ENCODE assay signal across 10 mouse cellular contexts in the genomic region with DNA sequence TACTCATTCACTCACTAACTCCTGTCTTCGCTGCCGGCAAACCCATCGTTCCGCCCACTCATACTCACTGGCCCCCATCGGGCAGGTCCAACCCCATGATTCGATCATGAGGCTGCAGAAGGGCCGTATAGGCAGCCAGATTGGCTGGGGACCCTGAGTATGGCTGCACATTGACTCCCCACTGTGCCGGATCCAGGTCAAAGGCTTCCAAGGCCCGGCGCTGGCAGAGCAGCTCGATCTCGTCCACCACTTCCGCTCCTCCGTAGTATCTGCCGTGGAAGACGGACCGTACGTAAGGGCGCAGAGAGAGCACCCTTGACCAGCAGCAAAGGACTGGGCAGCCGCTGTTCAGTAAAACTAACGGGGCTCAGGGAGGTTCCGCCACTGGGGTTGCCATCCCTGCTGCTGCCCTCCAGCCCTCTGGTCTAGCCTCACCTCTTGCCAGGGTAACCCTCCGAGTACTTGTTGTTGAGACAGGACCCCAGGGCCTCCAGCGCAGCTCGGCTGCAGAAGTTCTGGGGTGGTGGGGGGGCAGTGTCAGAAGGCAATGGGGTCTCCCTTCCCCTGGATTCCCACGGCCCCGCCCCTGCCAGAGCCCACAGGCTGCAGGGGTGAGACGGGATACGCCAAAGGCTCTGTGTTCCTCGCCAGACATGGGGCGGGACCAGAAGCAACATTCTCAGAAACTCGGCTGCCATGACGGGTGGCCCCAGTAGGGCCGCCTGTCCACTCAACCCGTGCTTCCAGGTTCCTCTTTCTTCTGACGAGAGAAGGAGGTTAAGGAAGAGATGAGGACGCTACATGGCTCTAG. TPM values are rescaled to one million over a fixed set of nuclear protein-coding genes. Genes with fewer than 3 reads are reported as not detected.
A peak's percentile ranks its signal among the peaks of the same experiment; 100 is the strongest.
DNase-seq lines count a peak whose midpoint lies in the region; ATAC-seq and TF ChIP-seq lines count a peak whose summit lies in the region.
"Had no signal": no experiment of that assay in that cellular context is flagged by ENCODE, and none has a peak within 500 bp of the region (broad histone marks: within the 10 kb centered on the region; RNA-seq: fewer than 3 reads in every experiment).

No protein-coding gene starts in this region.

- H3K36me3 ChIP-seq in hindbrain, embryonic 10.5 days, result peaks cover 41% of the 10 kb centered on the region
- peaks cover 11% of the 10 kb centered on the region; the same call in 1 of the 2 replicates for H3K36me3 ChIP-seq in hindbrain, embryonic 14.5 days (replicated peaks; ENCODE audit: control insufficient read depth, insufficient read depth)
- H3K36me3 ChIP-seq in neural tube, embryonic 13.5 days, result peaks cover 22% of the 10 kb centered on the region
- H3K36me3 ChIP-seq in neural tube, embryonic 15.5 days, result peaks cover 13% of the 10 kb centered on the region
- peaks cover 32% of the 10 kb centered on the region for H3K36me3 ChIP-seq in embryonic facial prominence, embryonic 12.5 days
- H3K36me3 ChIP-seq in liver, postnatal 0 days (replicated peaks; ENCODE audit: insufficient read depth, low read length), result peaks cover 33% of the 10 kb centered on the region

- H3K9ac ChIP-seq in hindbrain, embryonic 14.5 days, result no peak overlapping the region
- H3K9ac ChIP-seq in neural tube, embryonic 13.5 days, result peak overlapping the region; percentile 22; the same call in 1 of the 2 replicates
- H3K9ac ChIP-seq in neural tube, embryonic 15.5 days (replicated peaks), result no peak overlapping the region
- H3K9ac ChIP-seq in embryonic facial prominence, embryonic 12.5 days, result no peak overlapping the region
- H3K9ac ChIP-seq in liver, postnatal 0 days (replicated peaks), result peak overlapping the region; percentile 62; the same call in 1 of the 2 replicates

- peak overlapping the region; percentile 35; the same call in 1 of the 2 replicates for H3K27ac ChIP-seq in hindbrain, embryonic 10.5 days
- no peak overlapping the region for H3K27ac ChIP-seq in hindbrain, embryonic 14.5 days
- H3K27ac ChIP-seq in neural tube, embryonic 13.5 days (replicated peaks), result no peak overlapping the region
- H3K27ac ChIP-seq in neural tube, embryonic 15.5 days (replicated peaks), result no peak overlapping the region
- no peak overlapping the region for H3K27ac ChIP-seq in embryonic facial prominence, embryonic 12.5 days
- peak overlapping the region; percentile 80 for H3K27ac ChIP-seq in liver, postnatal 0 days (ENCODE audit: low read depth)
- H3K27ac ChIP-seq: embryonic facial prominence, embryonic 13.5 days had no signal

- 95% methylated on average over 37 of the region's 37 CpGs for WGBS in hindbrain, embryonic 10.5 days
- 90% methylated on average over 37 of the region's 37 CpGs for WGBS in hindbrain, embryonic 14.5 days
- WGBS in neural tube, embryonic 13.5 days, result 92% methylated on average over 36 of the region's 37 CpGs
- 95% methylated on average over 37 of the region's 37 CpGs for WGBS in neural tube, embryonic 15.5 days
- WGBS in embryonic facial prominence, embryonic 12.5 days, result 93% methylated on average over 37 of the region's 37 CpGs
- 90% methylated on average over 37 of the region's 37 CpGs for WGBS in liver, postnatal 0 days (ENCODE audit: insufficient replicate concordance)

- no peak for TF ChIP-seq EP300 in liver, postnatal 0 days (IDR thresholded peaks at IDR 0.05; ENCODE audit: low read depth)

- no peak for ATAC-seq in hindbrain, embryonic 14.5 days (ENCODE audit: low FRiP score)
- ATAC-seq in neural tube, embryonic 13.5 days (ENCODE audit: low read depth), result no peak
- no peak for ATAC-seq in neural tube, embryonic 15.5 days (ENCODE audit: low FRiP score)
- ATAC-seq in embryonic facial prominence, embryonic 12.5 days (ENCODE audit: insufficient number of reproducible peaks, insufficient read depth, low FRiP score, low TSS enrichment), result no peak
- ATAC-seq in liver, postnatal 0 days, result no peak

- peaks cover 77% of the 10 kb centered on the region for H3K4me1 ChIP-seq in hindbrain, embryonic 10.5 days (replicated peaks)
- H3K4me1 ChIP-seq in hindbrain, embryonic 14.5 days (replicated peaks; ENCODE audit: control insufficient read depth, insufficient read depth, low read length), result peaks cover 37% of the 10 kb centered on the region
- H3K4me1 ChIP-seq in neural tube, embryonic 13.5 days (replicated peaks), result peaks cover 61% of the 10 kb centered on the region
- peaks cover 56% of the 10 kb centered on the region for H3K4me1 ChIP-seq in neural tube, embryonic 15.5 days
- peaks cover 42% of the 10 kb centered on the region for H3K4me1 ChIP-seq in embryonic facial prominence, embryonic 12.5 days
- H3K4me1 ChIP-seq in liver, postnatal 0 days (ENCODE audit: insufficient read depth), result peaks cover 34% of the 10 kb centered on the region

- no peak for DNase-seq in hindbrain, embryonic 10.5 days (ENCODE audit: low spot score)
- no peak for DNase-seq in hindbrain, embryonic 14.5 days (ENCODE audit: low spot score)
- DNase-seq in liver, postnatal 0 days, result no peak
- DNase-seq in right cerebral cortex, adult 18-20 months, result no peak
- DNase-seq: adrenal gland, adult 8-10 months; gastrocnemius, postnatal 14 days had no signal

- H3K4me2 ChIP-seq in hindbrain, embryonic 14.5 days (replicated peaks), result no peak overlapping the region
- peak overlapping the region; percentile 73; the same call in 1 of the 2 replicates for H3K4me2 ChIP-seq in neural tube, embryonic 13.5 days
- H3K4me2 ChIP-seq in neural tube, embryonic 15.5 days, result no peak overlapping the region
- peak overlapping the region; percentile 76; the same call in 1 of the 2 replicates for H3K4me2 ChIP-seq in embryonic facial prominence, embryonic 12.5 days (replicated peaks)
- peak overlapping the region; percentile 79 for H3K4me2 ChIP-seq in liver, postnatal 0 days (ENCODE audit: low read depth, low read length)

- 0 out of 2 replicates have a peak, but pooled peaks cover 5% of the 10 kb centered on the region for H3K9me3 ChIP-seq in hindbrain, embryonic 10.5 days
- H3K9me3 ChIP-seq in hindbrain, embryonic 14.5 days (ENCODE audit: control insufficient read depth, low read length), result no peaks in the 10 kb centered on the region
- no peaks in the 10 kb centered on the region for H3K9me3 ChIP-seq in neural tube, embryonic 13.5 days
- no peaks in the 10 kb centered on the region for H3K9me3 ChIP-seq in neural tube, embryonic 15.5 days (replicated peaks)
- H3K9me3 ChIP-seq in embryonic facial prominence, embryonic 12.5 days, result no peaks in the 10 kb centered on the region
- no peaks in the 10 kb centered on the region for H3K9me3 ChIP-seq in liver, postnatal 0 days (ENCODE audit: low read length)
- H3K9me3 ChIP-seq: embryonic facial prominence, embryonic 13.5 days had no signal

- H3K4me3 ChIP-seq in hindbrain, embryonic 10.5 days, result peak overlapping the region; percentile 67; the same call in 1 of the 2 replicates
- no peak overlapping the region for H3K4me3 ChIP-seq in hindbrain, embryonic 14.5 days (replicated peaks; ENCODE audit: low read length)
- H3K4me3 ChIP-seq in neural tube, embryonic 13.5 days, result no peak overlapping the region
- H3K4me3 ChIP-seq in neural tube, embryonic 15.5 days (replicated peaks), result no peak overlapping the region
- H3K4me3 ChIP-seq in embryonic facial prominence, embryonic 12.5 days, result no peak overlapping the region
- H3K4me3 ChIP-seq in liver, postnatal 0 days (ENCODE audit: low read depth, low read length), result peak overlapping the region; percentile 60

- no peak for TF ChIP-seq CTCF in liver, postnatal 0 days (IDR thresholded peaks at IDR 0.05; ENCODE audit: low read depth)

- H3K27me3 ChIP-seq in hindbrain, embryonic 10.5 days (ENCODE audit: insufficient read depth, poor library complexity, severe bottlenecking), result peaks cover 83% of the 10 kb centered on the region
- H3K27me3 ChIP-seq in hindbrain, embryonic 14.5 days (ENCODE audit: control insufficient read depth, insufficient read depth, low read length), result peaks cover 7% of the 10 kb centered on the region; the same call in 1 of the 2 replicates
- peaks cover 45% of the 10 kb centered on the region for H3K27me3 ChIP-seq in neural tube, embryonic 13.5 days
- peaks cover 24% of the 10 kb centered on the region for H3K27me3 ChIP-seq in neural tube, embryonic 15.5 days (replicated peaks)
- peaks cover 56% of the 10 kb centered on the region for H3K27me3 ChIP-seq in embryonic facial prominence, embryonic 12.5 days
- H3K27me3 ChIP-seq in liver, postnatal 0 days (ENCODE audit: insufficient read depth, low read length), result peaks cover 20% of the 10 kb centered on the region

RNA-seq across cellular contexts. Expression of a gene that starts 2.1 kb away (rescaled TPM):
- polyA plus RNA-seq in hindbrain, embryonic 10.5 days (2016; fragmentation: Nextera tagmentation; extraction: Ambion mirVana), result 103 and 118 TPM in 2 replicates
- polyA plus RNA-seq in hindbrain, embryonic 14.5 days (2014; fragmentation: Nextera tagmentation; extraction: Ambion mirVana), result 45.6 and 47.4 TPM in 2 replicates
- 52.4 and 53.0 TPM in 2 replicates for polyA plus RNA-seq in neural tube, embryonic 13.5 days (2015; fragmentation: Nextera tagmentation; extraction: Ambion mirVana)
- polyA plus RNA-seq in neural tube, embryonic 15.5 days (2015; fragmentation: Nextera tagmentation; extraction: Ambion mirVana), result 50.4 and 69.9 TPM in 2 replicates
- polyA plus RNA-seq in embryonic facial prominence, embryonic 12.5 days (2016; fragmentation: Nextera tagmentation; extraction: Ambion mirVana), result 82.4 and 88.2 TPM in 2 replicates
- polyA plus RNA-seq in liver, postnatal 0 days (2015; fragmentation: Nextera tagmentation; extraction: Ambion mirVana), result 62.6 and 75.0 TPM in 2 replicates

RNA-seq across cellular contexts. Expression of a gene that starts 5.3 kb away (rescaled TPM):
- polyA plus RNA-seq in hindbrain, embryonic 10.5 days (2016; fragmentation: Nextera tagmentation; extraction: Ambion mirVana), result 8.1 and 10.5 TPM in 2 replicates
- 12.7 and 18.0 TPM in 2 replicates for polyA plus RNA-seq in hindbrain, embryonic 14.5 days (2014; fragmentation: Nextera tagmentation; extraction: Ambion mirVana)
- 10.1 and 10.6 TPM in 2 replicates for polyA plus RNA-seq in neural tube, embryonic 13.5 days (2015; fragmentation: Nextera tagmentation; extraction: Ambion mirVana)
- 17.8 and 22.5 TPM in 2 replicates for polyA plus RNA-seq in neural tube, embryonic 15.5 days (2015; fragmentation: Nextera tagmentation; extraction: Ambion mirVana)
- 2.9 and 3.4 TPM in 2 replicates for polyA plus RNA-seq in embryonic facial prominence, embryonic 12.5 days (2016; fragmentation: Nextera tagmentation; extraction: Ambion mirVana)
- 13.1 and 23.1 TPM in 2 replicates for polyA plus RNA-seq in liver, postnatal 0 days (2015; fragmentation: Nextera tagmentation; extraction: Ambion mirVana)

RNA-seq across cellular contexts. Expression of a gene that starts 14.3 kb away (rescaled TPM):
- 23.1 and 70.9 TPM in 2 replicates for polyA plus RNA-seq in hindbrain, embryonic 10.5 days (2016; fragmentation: Nextera tagmentation; extraction: Ambion mirVana)
- polyA plus RNA-seq in hindbrain, embryonic 14.5 days (2014; fragmentation: Nextera tagmentation; extraction: Ambion mirVana), result 94.1 and 105 TPM in 2 replicates
- polyA plus RNA-seq in neural tube, embryonic 13.5 days (2015; fragmentation: Nextera tagmentation; extraction: Ambion mirVana), result 128 and 133 TPM in 2 replicates
- 80.4 and 102 TPM in 2 replicates for polyA plus RNA-seq in neural tube, embryonic 15.5 days (2015; fragmentation: Nextera tagmentation; extraction: Ambion mirVana)
- polyA plus RNA-seq in embryonic facial prominence, embryonic 12.5 days (2016; fragmentation: Nextera tagmentation; extraction: Ambion mirVana), result 6.5 and 8.0 TPM in 2 replicates
- polyA plus RNA-seq in liver, postnatal 0 days (2015; fragmentation: Nextera tagmentation; extraction: Ambion mirVana), result not detected in 2 replicates

RNA-seq across cellular contexts. Expression of a gene that starts 18.6 kb away (rescaled TPM):
- 0.72 and 1.5 TPM in 2 replicates for polyA plus RNA-seq in hindbrain, embryonic 10.5 days (2016; fragmentation: Nextera tagmentation; extraction: Ambion mirVana)
- polyA plus RNA-seq in hindbrain, embryonic 14.5 days (2014; fragmentation: Nextera tagmentation; extraction: Ambion mirVana), result 0.60 TPM in 1 of 2 replicates, not detected in the other
- polyA plus RNA-seq in neural tube, embryonic 13.5 days (2015; fragmentation: Nextera tagmentation; extraction: Ambion mirVana), result 2.4 and 3.2 TPM in 2 replicates
- 1.9 and 2.9 TPM in 2 replicates for polyA plus RNA-seq in neural tube, embryonic 15.5 days (2015; fragmentation: Nextera tagmentation; extraction: Ambion mirVana)
- polyA plus RNA-seq in embryonic facial prominence, embryonic 12.5 days (2016; fragmentation: Nextera tagmentation; extraction: Ambion mirVana), result 5.9 and 7.9 TPM in 2 replicates
- polyA plus RNA-seq in liver, postnatal 0 days (2015; fragmentation: Nextera tagmentation; extraction: Ambion mirVana), result 0.21 and 0.57 TPM in 2 replicates

Comparison
In these comparisons a context has a peak if more than half of its experiments do, and no peak if none do; other contexts are left out.
1. H3K27ac ChIP-seq: peak in hindbrain, embryonic 10.5 days (single experiment) and liver, postnatal 0 days (single experiment); none in hindbrain, embryonic 14.5 days (single experiment), neural tube, embryonic 13.5 days (single experiment), neural tube, embryonic 15.5 days (single experiment) and embryonic facial prominence, embryonic 12.5 days (single experiment).
2. H3K4me3 ChIP-seq: peak in hindbrain, embryonic 10.5 days (single experiment) and liver, postnatal 0 days (single experiment); none in hindbrain, embryonic 14.5 days (single experiment), neural tube, embryonic 13.5 days (single experiment), neural tube, embryonic 15.5 days (single experiment) and embryonic facial prominence, embryonic 12.5 days (single experiment).
3. H3K4me2 ChIP-seq: peak in neural tube, embryonic 13.5 days (single experiment), embryonic facial prominence, embryonic 12.5 days (single experiment) and liver, postnatal 0 days (single experiment); none in hindbrain, embryonic 14.5 days (single experiment) and neural tube, embryonic 15.5 days (single experiment).
4. H3K9ac ChIP-seq: peak in neural tube, embryonic 13.5 days (single experiment) and liver, postnatal 0 days (single experiment); none in hindbrain, embryonic 14.5 days (single experiment), neural tube, embryonic 15.5 days (single experiment) and embryonic facial prominence, embryonic 12.5 days (single experiment).